Mouse (Mus musculus): ENCODE measurements around the gene Kcnip1.

Kcnip1 gene

DNA sequence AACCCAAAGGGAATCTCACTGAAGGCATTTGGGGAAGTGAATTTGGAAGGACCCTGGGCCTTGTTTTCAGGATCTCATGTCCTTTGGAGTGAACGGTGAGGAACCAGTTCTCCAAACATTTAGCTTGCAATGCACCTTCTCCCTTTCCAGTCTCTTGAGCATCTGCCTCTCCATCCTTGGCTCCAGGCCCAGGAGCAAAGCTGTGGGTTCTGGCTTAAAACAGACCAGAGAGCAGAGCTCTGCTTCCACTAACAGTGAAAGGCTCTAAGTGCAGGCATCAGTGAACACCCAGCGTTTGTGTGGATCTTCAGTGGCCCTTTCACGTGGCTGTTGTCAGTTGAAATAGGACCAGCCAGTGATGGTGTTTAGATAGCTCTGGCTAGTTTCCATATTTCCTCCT is 307.0 kb downstream of the Kcnip1 start:
- DNase-seq (ENCODE audit: extremely low read depth, low read depth) = no peak

GRCm38 (mm10) chr11:33680151-33680550 is 312.8 kb downstream of the Kcnip1 start:
- no peak for DNase-seq (ENCODE audit: extremely low read depth, low read depth)

- no peak for DNase-seq (ENCODE audit: extremely low read depth, low read depth)
Measured at GRCm38 (mm10) chr11:33670105-33670965, 322.6 kb downstream of the Kcnip1 start.

DNA sequence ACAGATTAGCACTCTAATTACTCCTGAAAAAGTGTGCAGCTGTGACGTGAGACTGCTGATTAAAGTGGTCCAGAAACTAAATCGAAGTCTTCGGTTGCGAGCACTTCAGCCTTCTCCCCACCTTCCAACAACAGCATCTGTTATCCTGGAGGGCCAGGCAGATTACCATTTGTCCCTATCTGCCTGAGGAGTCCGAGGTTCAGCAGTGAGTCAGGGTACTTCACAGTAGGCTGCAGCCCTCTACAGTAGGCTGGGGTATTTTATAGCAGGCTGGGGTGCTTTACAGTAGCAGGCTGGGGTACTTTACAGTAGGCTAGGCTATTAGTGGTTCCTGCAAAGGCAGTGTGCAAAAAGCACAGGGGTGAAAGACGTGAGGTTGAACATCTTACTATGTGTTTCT is 324.6 kb downstream of the Kcnip1 start:
- DNase-seq (ENCODE audit: extremely low read depth, low read depth) = no peak

DNA sequence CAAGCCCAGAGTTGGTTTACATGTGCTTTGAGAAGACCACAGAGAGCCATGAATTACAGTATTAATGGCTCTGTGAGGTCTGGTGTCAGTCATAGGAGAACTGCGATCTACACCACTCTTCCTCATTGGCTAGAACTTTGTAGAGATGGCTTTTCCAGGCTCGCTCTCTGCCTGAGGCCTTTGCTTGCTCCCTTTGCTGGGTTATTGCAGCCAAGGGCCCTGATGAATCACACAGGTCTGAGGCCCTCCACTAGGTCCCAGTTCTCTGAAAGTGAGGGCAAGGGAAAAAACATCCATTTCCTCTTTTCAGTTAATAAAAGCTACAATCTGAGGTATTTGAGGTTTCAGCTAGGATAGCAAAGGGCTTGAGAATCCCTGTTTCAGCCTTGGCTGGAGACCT is 329.4 kb downstream of the Kcnip1 start:
- no peak for DNase-seq (ENCODE audit: extremely low read depth, low read depth)

DNA sequence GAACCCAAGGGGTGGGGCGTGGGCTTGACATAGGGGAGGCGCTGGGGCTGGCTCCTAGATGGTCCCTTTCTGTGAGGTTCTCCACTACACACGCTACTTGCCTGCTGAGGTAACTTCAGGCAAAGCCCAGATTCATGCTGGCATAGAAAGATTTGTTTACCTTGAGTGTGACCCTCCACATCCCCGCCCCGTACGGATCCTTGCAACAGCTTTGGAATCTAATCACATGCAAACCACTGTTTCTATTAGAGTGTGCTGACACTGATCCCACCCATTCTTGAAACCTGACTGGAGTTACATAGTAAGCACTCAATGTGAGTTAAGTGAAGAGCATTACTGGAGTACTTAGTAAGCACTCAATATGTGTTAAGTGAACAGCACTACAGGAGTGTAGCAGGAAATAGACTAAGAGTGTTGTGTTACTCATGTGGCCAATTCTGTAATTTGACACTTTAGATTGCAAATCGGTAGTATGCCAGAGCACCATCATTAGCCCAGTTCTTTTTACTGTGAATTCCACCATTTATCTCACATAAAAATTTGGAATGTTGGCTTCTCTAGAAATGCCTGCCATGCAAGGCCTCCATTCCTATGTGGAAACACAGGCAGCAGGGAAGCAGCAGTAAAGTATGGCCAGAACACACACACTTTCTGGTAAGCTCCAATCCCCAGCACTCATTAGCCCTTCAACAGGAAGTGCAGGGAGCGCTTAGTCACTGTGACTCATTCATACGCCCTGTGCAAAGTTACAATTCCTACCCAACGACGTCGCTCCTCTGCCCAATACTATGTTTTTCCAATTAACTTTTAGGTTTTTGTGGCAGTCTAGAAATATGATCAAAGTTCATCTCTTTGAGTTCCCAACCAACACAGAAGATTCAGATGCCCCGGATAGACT is 332.7 kb downstream of the Kcnip1 start:
- no peak for DNase-seq (ENCODE audit: extremely low read depth, low read depth)

- DNase-seq (ENCODE audit: extremely low read depth, low read depth) = no peak
Measured at GRCm38 (mm10) chr11:33655861-33656593, 336.9 kb downstream of the Kcnip1 start.

DNA sequence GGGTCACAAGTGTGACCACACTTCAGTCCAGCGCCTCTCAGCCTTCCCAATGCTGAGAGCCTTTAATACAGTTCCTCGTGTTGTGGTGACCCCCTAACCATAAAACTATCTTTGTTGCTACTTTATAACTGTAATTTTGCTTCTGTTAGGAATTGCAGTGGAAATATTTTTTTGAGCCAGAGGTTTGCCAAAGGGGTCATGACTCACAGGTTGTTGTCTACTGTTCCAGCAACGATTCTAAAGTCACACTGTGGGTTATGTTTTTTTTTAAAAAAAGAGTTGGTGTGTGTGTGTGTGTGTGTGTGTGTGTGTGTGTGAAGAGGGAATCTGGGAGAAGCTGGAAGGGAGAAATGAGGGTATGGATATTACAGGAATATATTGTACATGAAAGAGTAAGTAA is 337.7 kb downstream of the Kcnip1 start:
- DNase-seq (ENCODE audit: extremely low read depth, low read depth) = no peak

- no peak for DNase-seq (ENCODE audit: extremely low read depth, low read depth)
Measured at GRCm38 (mm10) chr11:33654485-33654884, 338.5 kb downstream of the Kcnip1 start.

- no peak for DNase-seq (ENCODE audit: extremely low read depth, low read depth)
Measured at GRCm38 (mm10) chr11:33649358-33649757, 343.6 kb downstream of the Kcnip1 start.

- no peak for DNase-seq (ENCODE audit: extremely low read depth, low read depth)
Measured at GRCm38 (mm10) chr11:33637107-33637506, 355.8 kb downstream of the Kcnip1 start.

DNA sequence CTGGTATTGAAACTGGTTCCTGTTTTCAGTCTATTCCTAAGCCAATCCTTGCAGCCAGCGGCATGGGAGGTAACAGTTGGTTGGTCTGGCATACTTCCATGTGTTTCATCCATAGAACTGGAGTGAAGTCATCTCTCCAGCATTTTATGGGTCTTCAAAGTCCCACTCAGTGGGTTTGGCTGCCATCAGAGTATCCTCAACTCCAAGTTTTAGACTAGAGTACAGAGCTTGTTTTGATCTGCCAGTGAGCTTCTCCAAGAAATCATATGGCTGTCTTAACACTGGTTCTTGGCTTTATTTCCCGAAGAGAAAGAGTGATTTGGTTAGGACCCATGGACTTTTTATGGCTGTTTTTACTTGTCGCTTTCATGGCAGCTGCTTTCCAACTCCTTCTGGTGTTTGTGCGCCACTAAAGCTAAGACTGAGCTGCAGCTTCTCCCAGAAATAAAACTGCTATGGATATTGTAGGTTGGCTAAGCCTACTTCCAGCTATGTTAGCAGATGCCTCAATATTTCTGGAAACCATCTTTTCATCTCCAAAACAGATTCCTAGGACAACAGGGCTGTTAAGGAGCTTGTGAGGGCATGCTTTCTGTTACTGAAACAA is 365.7 kb downstream of the Kcnip1 start:
- no peak for DNase-seq (ENCODE audit: extremely low read depth, low read depth)

- DNase-seq (ENCODE audit: extremely low read depth, low read depth) = no peak
Measured at GRCm38 (mm10) chr11:33614218-33614617, 378.7 kb downstream of the Kcnip1 start.

DNA sequence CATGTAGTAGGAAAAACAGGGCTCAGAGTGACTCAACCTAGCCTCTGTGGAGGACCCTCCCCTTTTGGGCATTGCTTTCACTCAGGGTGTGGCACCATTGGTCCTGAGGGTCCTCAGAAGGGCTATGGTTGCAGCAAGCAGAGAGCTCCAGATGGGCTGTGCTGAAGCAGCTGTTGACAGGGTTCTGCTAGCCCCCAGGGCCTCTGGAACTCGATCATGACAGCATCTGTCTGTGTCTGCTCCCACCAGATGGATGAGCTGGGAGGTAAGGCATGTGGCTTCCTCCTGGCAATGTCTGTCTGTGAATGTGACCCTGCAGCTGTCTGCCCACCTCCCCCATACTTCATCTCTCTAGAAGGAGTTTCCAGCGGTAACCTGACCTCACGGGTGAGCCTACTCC is 385.2 kb downstream of the Kcnip1 start:
- no peak for DNase-seq (ENCODE audit: extremely low read depth, low read depth)

DNA sequence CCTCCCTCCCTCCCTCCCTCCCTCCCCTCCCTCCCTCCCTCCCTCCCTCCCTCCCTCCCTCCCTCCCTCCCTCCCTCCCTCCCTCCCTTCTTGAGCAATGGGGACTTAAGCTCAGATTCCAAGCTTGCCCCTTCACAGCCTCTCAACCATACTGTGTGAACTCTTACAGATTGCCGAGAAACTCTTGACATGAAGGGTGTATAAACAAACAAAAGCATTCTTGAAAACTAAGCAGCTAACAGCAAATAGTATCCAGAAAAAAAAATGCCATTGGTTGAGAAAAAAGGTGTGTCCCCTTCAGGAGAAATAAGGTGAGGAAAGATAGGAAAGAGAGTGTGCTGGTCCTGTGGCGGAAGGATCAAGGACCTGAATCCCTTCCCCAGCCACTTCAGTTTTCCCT is 389.8 kb downstream of the Kcnip1 start:
- DNase-seq (ENCODE audit: extremely low read depth, low read depth) = no peak

GRCm38 (mm10) chr11:33598986-33599385 is 394.0 kb downstream of the Kcnip1 start, which contains the start of gene D130052B06Rik:
TSS of gene D130052B06Rik (plus strand) at chr11:33599302.
- DNase-seq (ENCODE audit: extremely low read depth, low read depth) = no peak

DNA sequence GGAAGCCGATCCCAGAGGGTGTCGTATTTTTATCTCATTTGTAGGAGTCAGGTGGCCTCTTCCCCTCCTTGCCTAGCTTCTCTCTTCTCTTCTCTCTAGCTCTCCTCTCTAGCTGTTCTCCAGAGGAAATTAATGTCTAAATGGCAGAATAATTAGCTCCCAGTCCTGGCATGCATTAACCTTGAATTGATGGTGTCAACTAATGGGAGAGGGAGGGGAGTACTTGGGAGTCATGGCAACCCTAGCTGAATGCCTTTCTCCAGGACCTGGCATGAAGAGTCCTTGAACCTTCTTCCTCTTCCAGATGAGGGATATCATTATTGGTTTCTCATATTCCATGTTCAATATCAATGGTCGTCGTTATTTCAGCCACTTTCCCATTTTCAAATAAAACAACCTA is 396.3 kb downstream of the Kcnip1 start:
- DNase-seq (ENCODE audit: extremely low read depth, low read depth) = no peak

- no peak for DNase-seq (ENCODE audit: extremely low read depth, low read depth)
Measured at GRCm38 (mm10) chr11:33592826-33593225, 400.1 kb downstream of the Kcnip1 start.

DNA sequence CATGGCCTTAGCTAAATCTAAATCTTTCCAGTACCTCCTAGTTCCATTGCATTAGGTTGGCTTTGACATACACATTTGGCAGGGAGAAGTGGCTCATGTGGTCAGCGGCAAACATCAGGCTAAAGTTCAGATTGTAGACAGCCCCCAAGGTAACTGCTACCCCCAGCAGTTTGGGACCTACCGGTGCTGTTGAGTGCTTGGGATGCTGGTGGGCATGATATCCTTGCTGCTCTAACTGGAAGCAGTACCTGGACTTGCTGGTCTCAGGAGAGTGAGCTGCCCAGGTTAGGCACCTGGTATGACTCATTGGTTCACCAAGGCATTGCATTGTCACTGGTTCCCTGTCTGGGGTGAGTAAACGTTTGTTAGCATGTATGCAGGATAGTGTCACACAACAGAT is 402.2 kb downstream of the Kcnip1 start:
- DNase-seq (ENCODE audit: extremely low read depth, low read depth) = no peak

DNA sequence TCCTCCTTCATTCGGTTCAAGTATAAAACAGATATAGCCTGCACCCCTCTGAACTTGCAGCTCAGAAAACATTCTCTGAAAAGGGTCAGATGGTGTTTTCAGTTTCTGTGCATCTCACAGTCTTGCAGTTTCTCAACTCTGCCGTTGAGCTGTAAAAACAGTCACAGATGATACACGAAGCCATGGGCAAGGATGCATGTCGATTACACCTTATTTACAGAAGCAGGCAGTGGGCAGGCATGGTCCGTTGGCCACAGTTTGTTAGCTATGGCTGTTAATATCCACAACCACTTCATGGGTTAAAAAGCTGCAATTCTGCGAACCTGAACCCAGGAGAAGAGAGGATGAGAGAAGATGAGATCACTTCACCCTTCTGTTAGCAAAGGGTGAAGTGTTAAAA is 406.3 kb downstream of the Kcnip1 start:
- no peak for DNase-seq (ENCODE audit: extremely low read depth, low read depth)

GRCm38 (mm10) chr11:33579621-33580020 is 413.3 kb downstream of the Kcnip1 start:
- DNase-seq (ENCODE audit: extremely low read depth, low read depth) = no peak

Measured in MEL-GATA-1-ER (cell line).